Mouse (Mus musculus) thymus, postnatal 25 days (tissue): ENCODE data around the gene Olfr1395.
"Not testable (repeated sequence)": the region's sequence is repeated elsewhere in the genome, so short reads cannot be mapped to it uniquely, and the experiment has no call there.

ENCODE experiments used
- DNase-seq: peaks from one replicate; pipeline ENCODE4 v3.0.0; 2022

Olfr1395 gene

DNA sequence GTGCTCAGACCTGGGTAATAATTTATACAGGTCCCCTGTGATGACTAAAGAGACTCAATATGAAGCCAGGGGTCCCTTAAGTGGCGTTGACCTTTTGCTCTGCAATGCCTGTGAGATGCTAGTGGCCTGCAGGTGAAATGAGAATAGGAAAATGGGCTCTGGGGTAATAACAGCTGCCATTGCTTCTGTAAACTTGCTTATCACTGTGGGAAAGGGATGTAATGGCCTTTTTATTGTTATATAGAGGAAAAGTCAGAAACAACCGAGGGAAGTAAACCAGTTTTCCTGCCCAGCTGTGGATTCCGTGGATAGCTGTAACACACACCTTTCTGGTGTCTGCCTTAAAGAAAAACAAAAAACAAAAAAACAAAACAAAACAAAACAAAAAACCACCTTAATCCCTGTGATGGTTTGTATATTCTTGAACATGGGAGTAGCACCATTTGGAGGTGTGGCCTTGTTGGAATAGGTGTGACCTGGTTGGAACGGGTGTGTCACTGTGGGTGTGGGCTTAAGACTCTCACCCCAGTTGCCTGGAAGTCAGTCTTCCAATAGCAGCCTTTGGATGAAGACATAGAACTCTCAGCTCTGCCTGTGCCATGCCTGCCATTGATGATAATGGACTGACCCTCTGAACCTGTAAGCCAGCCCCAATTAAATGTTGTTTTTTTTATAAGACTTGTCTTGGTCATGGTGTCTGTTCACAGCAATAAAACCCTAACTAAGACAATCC lies 34.1 kb downstream of the Olfr1395 start:
- not testable (repeated sequence) for DNase-seq

GRCm38 (mm10) chr11:49183172-49183571 lies 41.1 kb downstream of the Olfr1395 start:
- no peak for DNase-seq

- DNase-seq = no peak
Observed at GRCm38 (mm10) chr11:49186452-49186851, 44.4 kb downstream of the Olfr1395 start.

- no peak for DNase-seq
Observed at GRCm38 (mm10) chr11:49186955-49187488, 44.9 kb downstream of the Olfr1395 start, which contains the start of gene Btnl9. Btnl9 (minus strand) TSS chr11:49187159.

DNA sequence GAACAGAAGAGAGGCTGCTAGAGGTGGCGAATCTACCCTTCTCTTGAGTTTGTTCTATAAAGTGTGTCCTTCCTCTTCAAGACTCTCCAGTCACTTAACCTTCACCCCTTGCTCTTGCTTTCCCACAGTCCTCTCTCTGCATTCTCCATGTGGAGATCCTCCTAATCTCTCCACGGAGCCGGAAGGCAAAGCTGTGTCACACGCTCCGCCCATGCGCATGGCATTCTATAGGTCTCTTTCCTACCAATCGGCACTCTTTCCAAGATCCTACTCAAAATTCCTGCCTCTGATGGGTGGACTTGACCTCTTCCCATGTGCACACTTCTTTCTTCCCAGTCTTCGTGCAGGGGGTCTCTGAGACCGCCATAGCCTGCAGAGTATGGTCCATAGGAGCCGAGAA lies 45.6 kb downstream of the Olfr1395 start:
- no peak for DNase-seq

GRCm38 (mm10) chr11:49189737-49190136 lies 47.7 kb downstream of the Olfr1395 start:
- peak; percentile 78 for DNase-seq

GRCm38 (mm10) chr11:49191083-49191482 lies 49.0 kb downstream of the Olfr1395 start:
- DNase-seq = no peak

GRCm38 (mm10) chr11:49194771-49195170 lies 52.7 kb downstream of the Olfr1395 start:
- DNase-seq = not testable (repeated sequence)

DNA sequence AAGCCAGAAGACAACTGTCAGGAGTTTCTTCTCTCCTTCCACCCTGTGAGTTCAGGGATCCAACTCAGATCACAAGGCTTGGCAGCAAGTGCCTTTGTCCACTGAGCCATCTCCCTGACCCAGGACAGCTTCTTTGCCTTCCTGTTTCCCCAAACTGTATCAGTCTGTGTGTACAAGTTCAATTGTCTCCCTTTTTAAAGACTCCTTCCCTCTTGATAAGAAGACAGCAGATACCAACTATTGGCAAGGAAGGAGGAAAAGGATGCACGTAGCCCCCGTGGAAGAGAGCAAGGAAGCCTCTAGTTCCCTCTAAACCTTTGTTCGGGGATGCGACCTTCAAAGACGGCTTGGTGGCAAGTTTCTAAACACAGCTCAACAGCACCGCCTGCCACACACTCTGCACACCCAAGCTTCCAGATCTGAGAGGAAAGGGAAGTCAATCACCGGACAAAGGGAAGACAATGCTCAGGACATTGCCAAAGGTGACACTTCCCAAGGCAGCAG lies 53.8 kb downstream of the Olfr1395 start:
- peak; percentile 48 for DNase-seq
